Mouse (Mus musculus): Measurements from ENCODE around the gene 4922502D21Rik.
A peak's percentile ranks its signal among the peaks of the same experiment; 100 is the strongest.
"Not testable (repeated sequence)": the region's sequence is repeated elsewhere in the genome, so short reads cannot be mapped to it uniquely, and the experiment has no call there.

The 4922502D21Rik gene

GRCm38 (mm10) chr6:129331610-129332009 is at the start of gene 4922502D21Rik:
TSS of gene 4922502D21Rik (minus strand) at chr6:129331796.
- DNase-seq (ENCODE audit: extremely low read depth, low read depth, low spot score): no peak

DNA sequence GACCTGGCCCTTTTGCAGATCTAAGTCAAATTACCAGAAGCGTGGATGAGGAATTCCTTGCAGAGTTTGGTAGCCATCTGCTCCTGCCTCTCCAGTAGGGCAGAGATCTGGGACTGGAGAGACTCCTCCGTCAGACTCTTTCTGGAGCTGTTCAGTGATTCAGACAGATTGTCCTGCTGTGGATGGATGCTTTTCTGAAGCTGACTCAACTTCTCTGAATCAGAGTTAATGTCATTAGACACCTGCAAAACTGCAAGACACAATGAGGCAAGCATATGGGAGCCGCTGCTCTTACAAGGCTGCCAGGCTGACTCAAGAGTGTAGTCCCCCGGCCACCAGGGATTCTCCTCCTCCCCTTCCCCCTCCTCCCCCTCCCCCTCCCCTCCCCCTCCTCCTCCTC is 48.9 kb upstream of the 4922502D21Rik start:
- no peak for DNase-seq (ENCODE audit: extremely low read depth, low read depth, low spot score)

- no peak for DNase-seq (ENCODE audit: extremely low read depth, low read depth, low spot score)
Measured at GRCm38 (mm10) chr6:129374937-129375471, 43.4 kb upstream of the 4922502D21Rik start.

DNA sequence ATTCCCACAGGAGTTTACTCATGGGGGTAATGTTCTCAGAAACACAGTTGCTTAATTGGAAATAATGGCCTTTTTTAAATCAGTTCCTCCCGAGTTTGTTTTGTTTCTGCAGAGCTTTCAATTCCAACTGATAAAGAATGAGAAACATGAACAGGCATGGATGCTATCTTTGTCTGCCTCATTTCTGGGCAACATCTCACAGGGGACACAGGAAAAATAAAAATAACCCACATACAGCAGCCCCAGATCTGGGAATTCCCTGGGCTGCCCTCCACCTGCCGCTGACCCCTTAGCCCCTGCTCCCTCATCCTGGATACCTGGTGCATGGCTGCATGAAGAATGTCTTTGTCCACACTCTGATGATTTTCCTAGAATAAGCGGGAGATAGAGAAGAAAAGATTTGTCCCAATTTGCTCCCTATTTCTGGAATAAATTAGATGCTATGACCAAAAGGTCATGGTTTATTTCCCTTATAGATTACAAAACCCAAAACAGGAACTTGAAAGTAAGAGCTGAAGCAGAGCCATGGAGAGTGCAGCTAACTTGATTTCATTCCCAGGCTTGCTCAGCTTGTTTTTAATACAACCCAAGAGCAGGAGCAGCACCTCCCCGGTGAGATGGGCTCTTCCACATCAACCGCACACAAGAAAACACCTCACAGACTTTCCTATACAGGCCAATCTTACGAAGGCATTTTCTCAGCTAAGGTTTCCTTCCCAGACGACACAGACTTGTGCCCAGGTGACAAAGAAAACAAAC is 38.0 kb upstream of the 4922502D21Rik start:
- DNase-seq (ENCODE audit: extremely low read depth, low read depth, low spot score): no peak

DNA sequence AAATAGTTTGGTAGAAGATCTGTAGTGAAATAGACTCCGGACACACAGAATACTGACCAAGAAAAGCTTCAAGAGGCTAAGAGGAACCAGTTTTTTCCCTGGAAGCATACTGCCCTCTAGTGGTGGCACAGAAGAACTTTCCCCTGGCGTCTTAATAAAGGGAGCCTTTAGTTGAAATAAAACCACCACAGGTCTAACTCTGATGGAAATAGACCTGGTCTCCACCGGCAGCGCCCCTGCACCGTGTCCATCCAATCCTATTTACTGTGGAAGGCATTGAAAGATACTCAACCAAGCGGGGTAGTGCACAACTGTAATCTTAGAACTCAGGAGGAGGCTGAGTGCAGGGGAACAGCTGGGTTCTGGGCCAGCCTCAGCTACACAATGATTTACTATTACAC is 34.4 kb upstream of the 4922502D21Rik start:
- DNase-seq (ENCODE audit: extremely low read depth, low read depth, low spot score): peak; percentile 3

DNA sequence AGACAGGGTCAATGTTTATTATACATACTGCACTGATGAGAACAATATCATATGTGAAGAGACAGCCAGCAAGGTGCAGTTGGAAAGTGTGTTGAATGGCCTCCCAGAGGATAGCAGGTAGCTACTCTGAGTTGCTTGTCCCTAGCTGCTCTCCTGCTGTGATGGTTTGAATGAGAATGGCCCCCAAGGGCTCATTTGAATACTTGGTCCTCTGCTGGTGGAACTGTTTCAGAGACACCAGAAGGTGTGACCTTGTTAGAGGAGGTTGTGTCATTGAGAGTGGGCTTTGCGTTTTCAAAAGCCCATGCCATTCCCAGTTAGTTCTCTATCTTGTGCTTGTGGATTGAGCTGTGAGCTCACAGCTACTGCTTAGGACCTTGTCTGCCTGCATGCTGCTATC is 32.3 kb upstream of the 4922502D21Rik start:
- DNase-seq (ENCODE audit: extremely low read depth, low read depth, low spot score): no peak

DNA sequence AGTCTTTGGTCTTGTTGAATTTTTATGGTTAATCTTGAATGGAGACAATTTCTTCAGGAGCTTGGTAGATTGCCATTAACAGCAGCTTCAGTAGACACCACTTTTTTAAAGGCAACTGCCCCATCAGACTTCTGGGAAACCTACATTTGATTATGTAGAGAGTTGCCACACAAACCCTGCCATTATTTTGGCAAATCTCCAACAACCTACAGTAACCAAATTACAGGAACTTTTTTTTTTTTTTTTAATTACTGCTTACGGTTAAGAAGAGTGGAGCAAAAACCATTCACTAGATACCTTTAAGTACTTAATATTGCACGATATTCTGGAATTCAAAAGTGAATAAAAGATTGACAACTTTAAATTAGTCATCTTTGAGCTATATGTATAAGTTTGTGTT is 27.9 kb upstream of the 4922502D21Rik start:
- no peak for DNase-seq (ENCODE audit: extremely low read depth, low read depth, low spot score)

DNA sequence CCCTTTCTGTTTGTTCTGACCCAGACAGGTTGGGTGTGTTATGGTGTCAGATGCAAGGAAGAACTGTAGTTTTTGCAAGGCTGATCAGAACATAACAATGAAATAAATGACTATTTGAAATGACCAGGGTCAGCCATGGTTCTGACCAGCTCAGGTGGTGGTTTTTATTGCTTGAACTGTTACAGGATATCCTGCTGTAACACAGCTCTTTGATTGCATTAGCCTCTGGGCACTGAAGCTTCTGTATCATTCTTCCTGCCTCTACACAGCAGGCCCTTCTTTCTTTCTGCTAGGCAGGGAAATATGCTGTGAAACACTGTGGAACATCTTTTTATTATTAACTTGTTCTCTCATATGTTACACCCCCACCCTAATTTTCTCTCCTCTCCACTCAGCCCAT is 24.8 kb upstream of the 4922502D21Rik start:
- no peak for DNase-seq (ENCODE audit: extremely low read depth, low read depth, low spot score)

DNA sequence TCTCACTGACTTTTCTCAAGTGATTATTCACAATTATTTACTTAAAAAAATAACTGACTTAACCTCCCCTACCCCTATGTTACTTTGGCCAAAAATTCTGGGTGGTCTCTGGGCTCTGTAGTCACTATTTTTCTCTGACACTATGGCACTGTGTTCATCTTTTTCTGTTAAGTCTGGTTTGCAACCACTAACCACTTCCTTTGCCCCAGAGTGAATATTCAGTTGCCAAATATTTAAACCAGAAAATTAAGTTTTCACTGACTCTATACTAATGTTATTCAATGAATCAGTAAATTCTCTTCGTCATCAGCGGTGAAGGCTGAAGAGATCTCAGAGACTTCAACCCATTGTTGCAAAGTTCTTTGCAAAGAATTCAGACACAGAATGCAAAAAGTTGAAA is 24.2 kb upstream of the 4922502D21Rik start:
- DNase-seq (ENCODE audit: extremely low read depth, low read depth, low spot score): no peak

GRCm38 (mm10) chr6:129351091-129351490 is 19.5 kb upstream of the 4922502D21Rik start:
- DNase-seq (ENCODE audit: extremely low read depth, low read depth, low spot score): no peak

- DNase-seq (ENCODE audit: extremely low read depth, low read depth, low spot score): no peak
Measured at GRCm38 (mm10) chr6:129349524-129350352, 18.1 kb upstream of the 4922502D21Rik start.

DNA sequence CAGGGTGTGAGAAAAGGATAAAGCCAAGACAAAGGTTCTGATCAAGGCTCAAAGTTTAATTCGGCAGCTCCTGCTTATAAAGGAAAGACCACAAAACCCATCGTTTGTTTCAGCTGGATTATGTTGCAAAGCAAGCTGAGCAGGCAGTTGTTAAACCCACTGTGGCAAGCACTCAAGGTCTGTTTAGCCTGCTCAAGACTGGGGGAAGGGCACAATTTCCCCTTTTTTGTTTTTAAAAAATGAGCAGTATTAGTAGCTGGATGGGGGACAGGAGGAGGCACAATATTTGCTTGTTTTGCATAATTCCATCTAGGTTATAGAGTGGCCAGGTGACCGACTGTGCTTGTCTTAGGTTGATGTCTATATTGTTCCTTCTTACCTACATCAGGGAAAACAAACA is 12.8 kb upstream of the 4922502D21Rik start:
- DNase-seq (ENCODE audit: extremely low read depth, low read depth, low spot score): no peak

DNA sequence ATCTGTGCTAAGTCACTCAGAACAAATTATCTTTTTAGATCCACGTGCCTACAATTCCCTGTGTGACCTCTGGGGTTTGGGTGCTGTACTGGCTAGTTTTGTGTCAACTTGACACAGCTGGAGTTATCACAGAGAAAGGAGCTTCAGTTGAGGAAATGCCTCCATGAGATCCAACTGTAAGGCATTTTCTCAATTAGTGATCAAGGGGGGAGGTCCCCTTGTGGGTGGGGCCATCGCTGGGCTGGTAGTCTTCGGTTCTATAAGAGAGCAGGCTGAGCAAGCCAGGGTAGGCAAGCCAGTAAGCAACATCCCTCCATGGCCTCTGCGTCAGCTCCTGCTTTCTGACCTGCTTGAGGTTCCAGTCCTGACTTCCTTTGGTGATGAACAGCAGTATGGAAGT is 10.8 kb upstream of the 4922502D21Rik start, which contains the start of gene Clec12a:
Gene Clec12a, plus strand, starts transcription at position 301 of the 400 bp plus-strand sequence.
- DNase-seq (ENCODE audit: extremely low read depth, low read depth, low spot score): not testable (repeated sequence)

DNA sequence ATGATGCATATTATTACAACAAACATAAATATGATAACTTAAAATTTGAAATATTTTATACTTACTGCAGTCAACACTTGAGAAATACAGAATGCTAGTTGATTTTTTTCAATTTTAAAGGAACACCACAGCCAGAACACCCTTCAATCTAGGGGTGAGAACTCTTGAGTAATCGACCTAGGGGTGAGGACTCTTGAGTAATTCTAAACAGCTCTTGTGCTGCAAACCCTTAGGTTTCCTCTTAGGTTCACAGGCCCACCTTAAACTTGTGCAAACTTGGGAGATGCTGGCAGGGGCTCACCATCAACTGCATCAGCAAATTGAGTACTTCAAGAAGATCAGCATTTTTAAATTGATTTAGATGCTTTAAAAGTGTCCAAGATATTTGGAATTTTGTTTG is 6.2 kb upstream of the 4922502D21Rik start:
- no peak for DNase-seq (ENCODE audit: extremely low read depth, low read depth, low spot score)

- DNase-seq (ENCODE audit: extremely low read depth, low read depth, low spot score): no peak
Measured at GRCm38 (mm10) chr6:129333674-129334078, 2.1 kb upstream of the 4922502D21Rik start.

GRCm38 (mm10) chr6:129326568-129327150 is 4.9 kb downstream of the 4922502D21Rik start:
- DNase-seq (ENCODE audit: extremely low read depth, low read depth, low spot score): peak; percentile 33

DNA sequence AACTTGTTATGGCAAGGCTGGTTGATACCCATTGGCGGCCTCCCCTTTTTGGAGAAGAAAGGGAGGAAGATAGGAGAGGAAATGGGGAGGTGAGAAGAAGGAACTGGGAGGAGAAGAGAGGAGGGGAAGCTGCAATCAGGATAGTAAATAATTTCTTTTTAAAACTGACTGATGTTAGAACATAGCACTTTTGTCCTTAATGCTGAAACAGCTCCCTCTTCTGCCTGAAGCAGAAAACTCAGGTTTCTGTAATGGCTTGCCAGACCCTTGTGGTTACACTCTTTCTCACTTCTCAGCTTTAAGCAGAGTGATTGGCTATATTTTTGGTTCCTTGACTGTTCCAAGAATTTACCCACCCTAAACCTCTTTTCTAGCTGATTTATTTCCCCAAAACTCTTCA is 5.6 kb downstream of the 4922502D21Rik start:
- no peak for DNase-seq (ENCODE audit: extremely low read depth, low read depth, low spot score)

DNA sequence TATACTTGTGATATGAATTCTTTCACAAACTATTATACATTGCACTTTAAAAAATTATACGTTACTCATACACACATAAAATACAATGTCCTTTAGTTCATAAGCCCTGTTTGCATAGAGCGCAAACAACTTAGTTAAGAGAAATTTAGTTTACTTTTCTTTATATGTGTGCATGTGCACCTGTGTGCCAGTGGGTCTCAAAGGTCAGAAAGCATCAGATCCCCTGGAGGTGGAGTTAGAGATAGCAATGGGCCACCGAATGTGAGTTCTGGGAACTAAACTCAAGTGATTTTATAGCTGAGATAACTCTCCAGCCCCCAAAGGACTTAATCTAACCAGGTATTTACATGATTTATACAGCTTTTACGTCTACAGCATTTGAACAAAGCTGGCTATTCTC is 12.3 kb downstream of the 4922502D21Rik start:
- no peak for DNase-seq (ENCODE audit: extremely low read depth, low read depth, low spot score)

- no peak for DNase-seq (ENCODE audit: extremely low read depth, low read depth, low spot score)
Measured at GRCm38 (mm10) chr6:129318395-129318794, 13.2 kb downstream of the 4922502D21Rik start.

DNA sequence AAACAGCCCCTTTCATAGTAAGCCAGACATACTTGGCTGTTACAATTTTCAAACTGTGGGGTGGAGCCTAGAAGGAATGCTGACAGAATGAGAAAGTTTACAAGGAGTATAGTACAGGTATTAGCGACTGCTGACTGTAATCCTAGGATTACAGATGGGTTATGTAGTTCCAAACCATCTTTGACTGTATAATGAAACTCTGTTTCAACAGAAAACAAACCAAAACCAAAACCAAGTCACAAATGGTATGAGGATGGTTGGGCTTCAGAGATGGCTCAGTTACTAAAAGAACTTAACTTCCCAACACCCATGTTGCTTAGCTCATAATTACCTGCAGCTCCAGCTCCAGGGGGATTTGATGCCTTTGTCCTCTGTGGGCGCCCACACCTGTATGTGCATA is 15.1 kb downstream of the 4922502D21Rik start:
- no peak for DNase-seq (ENCODE audit: extremely low read depth, low read depth, low spot score)

DNA sequence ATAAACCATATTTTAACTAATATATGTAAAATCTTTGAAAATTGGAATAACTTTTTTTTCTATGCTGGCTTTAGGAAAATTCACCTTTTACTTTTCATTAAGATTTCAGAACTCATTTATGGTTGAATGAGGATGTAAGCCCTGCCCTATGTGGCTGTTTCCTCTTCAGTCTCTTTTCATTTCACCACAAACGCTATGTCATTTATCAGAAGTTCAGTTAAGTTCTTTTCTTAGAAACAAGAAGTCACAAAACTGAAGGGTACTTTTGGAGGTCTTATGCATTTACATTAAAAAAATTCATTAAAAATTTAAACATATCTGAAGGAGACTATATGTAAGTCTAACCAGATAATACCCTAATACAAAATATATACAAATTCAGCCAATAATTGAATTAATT is 15.9 kb downstream of the 4922502D21Rik start:
- DNase-seq (ENCODE audit: extremely low read depth, low read depth, low spot score): no peak
